Mouse (Mus musculus) kidney, postnatal 0 days (tissue): ENCODE data around the gene Clptm1. TPM values are rescaled to one million over a fixed set of nuclear protein-coding genes. Genes with fewer than 3 reads are reported as not detected.
A peak's percentile ranks its signal among the peaks of the same experiment; 100 is the strongest.

Experiments
- ATAC-seq: fragments of 200-750 bp; cut with Nextera tagmentation; replicated peaks from 2 replicates; pipeline ENCODE4 v1.8.0; 2017; ENCODE audit warnings: low read depth, moderate number of reproducible peaks, moderate TSS enrichment, moderate library complexity; ENCODE audit not compliant: low FRiP score
- DNase-seq: peaks from one replicate; pipeline ENCODE4 v3.0.0-alpha.2; 2016; ENCODE audit warnings: low spot score
- H3K27ac ChIP-seq: fragments of 300-500 bp; sonication (generic); 2 replicates; pipeline ENCODE4 v1.5.1; 2014; ENCODE audit warnings: mild to moderate bottlenecking
- H3K27me3 ChIP-seq: fragments of 300-500 bp; sonication (generic); 2 replicates; pipeline ENCODE4 v1.6.1; 2014; ENCODE audit warnings: low read length, mixed read lengths; ENCODE audit not compliant: insufficient read depth
- H3K36me3 ChIP-seq: fragments of 300-500 bp; sonication (generic); 2 replicates; pipeline ENCODE4 v1.6.1; 2014; ENCODE audit warnings: low read length, mixed read lengths; ENCODE audit not compliant: insufficient read depth
- H3K4me1 ChIP-seq: fragments of 300-500 bp; sonication (generic); replicated peaks from 2 replicates; pipeline ENCODE4 v1.6.1; 2014; ENCODE audit warnings: antibody characterized with exemption, low read length, mixed read lengths; ENCODE audit not compliant: insufficient read depth
- H3K4me2 ChIP-seq: fragments of 300-500 bp; sonication (generic); 2 replicates; pipeline ENCODE4 v1.6.1; 2014; ENCODE audit warnings: mild to moderate bottlenecking, low read length, moderate library complexity, mixed read lengths
- H3K4me3 ChIP-seq: fragments of 300-500 bp; sonication (generic); replicated peaks from 2 replicates; pipeline ENCODE4 v1.5.1; 2014; ENCODE audit warnings: low read depth, low read length
- H3K9ac ChIP-seq: fragments of 300-500 bp; sonication (generic); 2 replicates; pipeline ENCODE4 v1.6.1; 2014; ENCODE audit warnings: low read depth, low read length
- H3K9me3 ChIP-seq: fragments of 300-500 bp; sonication (generic); replicated peaks from 2 replicates; pipeline ENCODE4 v1.6.1; 2016; ENCODE audit warnings: low read length, inconsistent platforms, mixed read lengths
- CTCF ChIP-seq: IDR thresholded peaks from 2 replicates; pipeline ENCODE4 v1.5.1; 2016; ENCODE audit warnings: antibody characterized with exemption, low read depth, mild to moderate bottlenecking, moderate library complexity
- WGBS: fragments of 180-500 bp; shearing (Covaris S2); extraction: QIAGEN DNeasy Blood & Tissue Kit; methylation state at CpG from one replicate; pipeline ENCODE4 v1.1.7; 2014; 5-methylcytosine and 5-hydroxymethylcytosine counted together
- polyA plus RNA-seq: library from polyadenylated mRNA; unstranded; fragments of >200 nt; fragmentation: Nextera tagmentation; extraction: Ambion mirVana; gene quantifications from 2 replicates; pipeline ENCODE4 v1.2.1, GENCODE M21; 2015

Gene Clptm1
- polyA plus RNA-seq, 1 experiment from 2014 or later = 96.9 TPM

GRCm38 (mm10) chr7:19593061-19593730 lies 71.6 kb downstream of the Clptm1 start:
- Histone ChIP-seq H3K36me3 (peaks cover 54% of the 10 kb centered on the region), H3K9me3 (no peaks in the 10 kb centered on the region), H3K4me1 (no peaks in the 10 kb centered on the region), H3K9ac (no peak overlapping the region), H3K27ac (no peak overlapping the region), H3K27me3 (no peaks in the 10 kb centered on the region), H3K4me2 (no peak overlapping the region), H3K4me3 (no peak overlapping the region)
- ATAC-seq = no peak
- DNase-seq = no peak
- no peak for TF ChIP-seq CTCF
- 91% methylated on average over 10 of the region's 10 CpGs for WGBS

- Histone ChIP-seq H3K27me3 (no peaks in the 10 kb centered on the region), H3K9me3 (no peaks in the 10 kb centered on the region), H3K4me3 (no peak overlapping the region), H3K36me3 (peaks cover 75% of the 10 kb centered on the region), H3K27ac (no peak overlapping the region), H3K4me1 (no peaks in the 10 kb centered on the region), H3K9ac (no peak overlapping the region), H3K4me2 (no peak overlapping the region)
- WGBS = 58% methylated on average over 3 of the region's 3 CpGs
- no peak; the same call in 1 of the 2 replicates for ATAC-seq
- DNase-seq = peak; percentile 93
- peak; percentile 92 for TF ChIP-seq CTCF
These were observed 74.9 kb downstream of the Clptm1 start for GRCm38 (mm10) chr7:19589917-19590316.

GRCm38 (mm10) chr7:19589207-19589606 lies 75.6 kb downstream of the Clptm1 start:
- 64% methylated on average over 3 of the region's 3 CpGs for WGBS
- no peak overlapping the region for H3K4me3 ChIP-seq

GRCm38 (mm10) chr7:19586269-19586668 lies 78.6 kb downstream of the Clptm1 start:
- Histone ChIP-seq H3K27ac (no peak overlapping the region), H3K4me3 (no peak overlapping the region), H3K4me1 (no peaks in the 10 kb centered on the region), H3K4me2 (no peak overlapping the region), H3K27me3 (no peaks in the 10 kb centered on the region), H3K36me3 (peaks cover 59% of the 10 kb centered on the region), H3K9ac (no peak overlapping the region), H3K9me3 (no peaks in the 10 kb centered on the region)
- ATAC-seq = no peak
- TF ChIP-seq CTCF = no peak
- WGBS = 83% methylated on average over 45 of the region's 46 CpGs
- no peak for DNase-seq

More at GRCm38 (mm10) chr7:19589207-19589606, 75.6 kb downstream of the Clptm1 start:
- Histone ChIP-seq H3K4me1 (no peaks in the 10 kb centered on the region), H3K9me3 (no peaks in the 10 kb centered on the region), H3K36me3 (peaks cover 76% of the 10 kb centered on the region), H3K4me2 (no peak overlapping the region), H3K27ac (no peak overlapping the region), H3K27me3 (no peaks in the 10 kb centered on the region), H3K9ac (no peak overlapping the region)
- no peak for ATAC-seq
- TF ChIP-seq CTCF = peak; percentile 79
- DNase-seq = peak; percentile 71

Other genes with a start within 250 kb of the Clptm1 start
- 6.6 and 7.9 TPM in 2 replicates for gene Mark4, start 206.2 kb downstream of the Clptm1 start, polyA plus RNA-seq
- gene Exoc3l2, start 201.7 kb downstream of the Clptm1 start, polyA plus RNA-seq = 6.7 and 8.0 TPM in 2 replicates
- gene Bloc1s3, start 156.7 kb downstream of the Clptm1 start, polyA plus RNA-seq = 2.7 and 3.0 TPM in 2 replicates
- 88.5 and 91.7 TPM in 2 replicates for gene Trappc6a, start 156.6 kb downstream of the Clptm1 start, polyA plus RNA-seq
- not detected in 2 replicates for gene Nkpd1, start 147.2 kb downstream of the Clptm1 start, polyA plus RNA-seq
- 15.3 and 17.1 TPM in 2 replicates for gene Ppp1r37, start 102.0 kb downstream of the Clptm1 start, polyA plus RNA-seq
- 0.17 and 0.34 TPM in 2 replicates for gene Zfp296, start 87.7 kb downstream of the Clptm1 start, polyA plus RNA-seq
- gene Gemin7, start 87.4 kb downstream of the Clptm1 start, polyA plus RNA-seq = 164 and 167 TPM in 2 replicates
- 33.5 and 35.1 TPM in 2 replicates for gene Clasrp, start 60.5 kb downstream of the Clptm1 start, polyA plus RNA-seq
- gene Relb, start 35.6 kb downstream of the Clptm1 start, polyA plus RNA-seq = 9.3 and 10.6 TPM in 2 replicates
- gene Apoc2, start 12.9 kb upstream of the Clptm1 start, polyA plus RNA-seq = 1.8 and 2.4 TPM in 2 replicates
- gene Gm44805, start 16.4 kb upstream of the Clptm1 start, polyA plus RNA-seq = 0.79 TPM in 1 of 2 replicates, not detected in the other
- 0.26 and 0.60 TPM in 2 replicates for gene Apoc4, start 16.4 kb upstream of the Clptm1 start, polyA plus RNA-seq
- 37.1 and 48.4 TPM in 2 replicates for gene Apoc1, start 27.6 kb upstream of the Clptm1 start, polyA plus RNA-seq
- 511 and 585 TPM in 2 replicates for gene Apoe, start 34.2 kb upstream of the Clptm1 start, polyA plus RNA-seq
- 163 and 167 TPM in 2 replicates for gene Tomm40, start 50.4 kb upstream of the Clptm1 start, polyA plus RNA-seq
- gene Nectin2, start 85.5 kb upstream of the Clptm1 start, polyA plus RNA-seq = 112 and 114 TPM in 2 replicates
- gene Bcam, start 106.0 kb upstream of the Clptm1 start, polyA plus RNA-seq = 378 and 394 TPM in 2 replicates
- gene Cblc, start 131.8 kb upstream of the Clptm1 start, polyA plus RNA-seq = 14.6 and 16.9 TPM in 2 replicates
- 3.5 and 3.8 TPM in 2 replicates for gene Bcl3, start 157.7 kb upstream of the Clptm1 start, polyA plus RNA-seq
- not detected in 2 replicates for gene Gm19345, start 187.0 kb upstream of the Clptm1 start, polyA plus RNA-seq
- not detected in 2 replicates for gene Ceacam16, start 196.3 kb upstream of the Clptm1 start, polyA plus RNA-seq
- 0.08 and 0.13 TPM in 2 replicates for gene Ceacam19, start 222.9 kb upstream of the Clptm1 start, polyA plus RNA-seq